Mouse (Mus musculus) stomach, embryonic 16.5 days (tissue): ENCODE measurements around the gene Grap2. TPM values are rescaled to one million over a fixed set of nuclear protein-coding genes. Genes with fewer than 3 reads are reported as not detected.

Source experiments
- ATAC-seq: fragments of 200-750 bp; cut with Nextera tagmentation; 2 replicates; pipeline ENCODE4 v1.8.0; 2017; ENCODE audit warnings: moderate number of reproducible peaks, moderate TSS enrichment; ENCODE audit not compliant: insufficient read depth, low FRiP score
- H3K27ac ChIP-seq: fragments of 300-500 bp; sonication (generic); 2 replicates; pipeline ENCODE4 v1.5.1; 2014; ENCODE audit warnings: low read length
- H3K27me3 ChIP-seq: fragments of 300-500 bp; sonication (generic); 2 replicates; pipeline ENCODE4 v1.6.1; 2014; ENCODE audit warnings: low read length, control low read depth, mixed read lengths; ENCODE audit not compliant: control insufficient read depth, insufficient read depth
- H3K36me3 ChIP-seq: fragments of 300-500 bp; sonication (generic); 2 replicates; pipeline ENCODE4 v1.6.1; 2014; ENCODE audit warnings: low read length; ENCODE audit not compliant: control insufficient read depth, insufficient read depth
- H3K4me1 ChIP-seq: fragments of 300-500 bp; sonication (generic); 2 replicates; pipeline ENCODE4 v1.6.1; 2014; ENCODE audit warnings: low read length, control low read depth, mixed read lengths; ENCODE audit not compliant: control insufficient read depth, insufficient read depth
- H3K4me2 ChIP-seq: fragments of 300-500 bp; sonication (generic); 2 replicates; pipeline ENCODE4 v1.6.1; 2014; ENCODE audit warnings: low read depth, low read length, mixed read lengths
- H3K4me3 ChIP-seq: fragments of 300-500 bp; sonication (generic); replicated peaks from 2 replicates; pipeline ENCODE4 v1.5.1; 2014; ENCODE audit warnings: mild to moderate bottlenecking, low read length
- H3K9ac ChIP-seq: fragments of 300-500 bp; sonication (generic); 2 replicates; pipeline ENCODE4 v1.6.1; 2014; ENCODE audit warnings: low read length
- H3K9me3 ChIP-seq: fragments of 300-500 bp; sonication (generic); replicated peaks from 2 replicates; pipeline ENCODE4 v1.6.1; 2016; ENCODE audit warnings: low read length, control low read depth; ENCODE audit not compliant: control insufficient read depth
- WGBS: fragments of 180-500 bp; shearing (Covaris S2); extraction: QIAGEN DNeasy Blood & Tissue Kit; methylation state at CpG from one replicate; pipeline ENCODE4 v1.1.7; 2014; 5-methylcytosine and 5-hydroxymethylcytosine counted together
- polyA plus RNA-seq: library from polyadenylated mRNA; unstranded; fragments of >200 nt; fragmentation: Nextera tagmentation; extraction: Ambion mirVana; gene quantifications from 2 replicates; pipeline ENCODE4 v1.2.1, GENCODE M21; 2015

Gene Grap2
- polyA plus RNA-seq, 1 experiment from 2014 or later: 1.3 TPM

DNA sequence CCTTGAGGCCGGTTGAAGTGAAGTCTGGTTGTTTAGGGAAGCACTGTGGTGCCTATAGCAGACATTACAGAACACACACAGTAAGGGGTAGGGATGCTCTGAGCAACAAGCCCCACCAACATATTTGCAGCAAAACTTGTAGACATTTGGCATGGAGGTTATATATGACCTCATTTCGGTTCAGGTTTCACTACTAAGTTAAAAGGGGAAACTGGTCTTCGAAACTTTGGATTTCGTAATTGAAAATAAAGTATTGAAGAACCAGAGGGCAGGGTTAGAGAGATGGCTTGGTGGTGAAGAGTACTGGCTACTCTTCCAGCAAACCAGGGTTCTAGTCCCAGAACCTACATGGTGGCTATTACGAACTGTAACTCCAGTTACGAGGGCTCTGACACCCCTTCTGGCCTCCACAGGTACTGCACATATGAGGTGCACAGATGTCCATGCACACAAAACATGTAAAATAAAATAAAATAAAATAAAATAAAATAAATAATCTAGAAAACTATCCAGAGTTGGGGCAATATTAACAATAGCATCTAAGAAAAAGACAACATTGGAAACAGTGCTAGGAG lies 8.7 kb upstream of the Grap2 start:
- no peak for ATAC-seq
- Histone ChIP-seq H3K36me3 (no peaks in the 10 kb centered on the region), H3K27ac (no peak overlapping the region), H3K27me3 (no peaks in the 10 kb centered on the region), H3K4me1 (0 out of 2 replicates have a peak, but pooled peaks cover 2% of the 10 kb centered on the region), H3K9ac (no peak overlapping the region), H3K4me2 (no peak overlapping the region), H3K9me3 (no peaks in the 10 kb centered on the region), H3K4me3 (no peak overlapping the region)
- 83% methylated on average over 6 of the region's 6 CpGs for WGBS

DNA sequence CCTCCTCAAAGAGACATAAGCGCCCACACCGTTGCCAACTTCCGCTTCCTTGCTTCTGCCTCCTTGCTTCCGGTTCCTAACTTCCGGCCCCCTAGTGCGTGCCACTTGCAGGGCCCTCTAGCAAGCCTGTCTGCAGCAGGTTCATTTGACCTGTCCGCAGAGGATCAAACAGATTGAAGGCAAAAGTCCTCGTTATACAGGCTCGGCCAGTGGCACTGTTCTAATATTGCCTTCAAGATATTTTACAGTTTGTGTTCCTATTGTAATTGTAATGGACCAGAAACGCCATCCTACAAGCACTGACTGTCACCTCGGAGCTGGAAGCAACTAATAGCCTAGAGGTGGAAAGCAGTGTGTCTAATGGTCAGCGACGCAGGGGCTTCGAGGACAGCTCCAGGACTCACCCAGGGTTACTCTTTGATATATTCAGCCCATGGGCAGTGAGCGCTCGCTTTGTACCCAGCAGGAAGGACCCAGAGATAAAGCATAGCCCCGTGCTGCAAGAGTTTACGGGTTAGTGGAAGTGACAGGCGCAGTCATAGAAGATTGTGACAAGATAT lies 7.2 kb upstream of the Grap2 start, which contains the start of gene Enthd1:
Gene Enthd1 (minus strand): TSS at position 51 of the 560 bp plus-strand sequence.
- no peaks in the 10 kb centered on the region for H3K36me3 ChIP-seq
- H3K4me2 ChIP-seq: no peak within 1 kb of the TSS
- H3K4me3 ChIP-seq: no peak within 1 kb of the TSS
- no peak within 1 kb of the TSS for H3K27ac ChIP-seq
- 85% methylated on average over 19 of the region's 19 CpGs for WGBS
- H3K27me3 ChIP-seq: no peaks in the 10 kb centered on the region
- no peak within 1 kb of the TSS for H3K9ac ChIP-seq
- ATAC-seq: no peak
- H3K4me1 ChIP-seq: no peaks in the 10 kb centered on the region
- H3K9me3 ChIP-seq: no peaks in the 10 kb centered on the region

DNA sequence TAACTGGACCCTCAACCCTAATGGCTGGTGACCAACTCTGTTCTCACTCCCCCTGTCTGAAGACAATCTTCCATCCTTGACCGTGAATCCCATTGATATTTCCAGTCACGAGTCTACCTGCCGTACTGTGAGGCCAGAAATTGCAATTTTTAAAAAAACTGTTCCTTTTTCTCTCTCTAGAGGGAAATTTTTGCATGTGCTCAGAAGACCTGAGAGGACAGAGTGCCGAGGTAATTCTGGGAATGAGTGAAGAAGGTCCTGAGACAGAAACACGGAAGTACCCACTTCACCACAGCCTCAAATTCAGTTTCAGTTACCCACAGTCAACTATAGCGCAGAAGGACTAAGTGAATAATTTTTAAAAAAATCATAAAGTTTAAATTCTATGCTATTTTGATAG lies 5.7 kb upstream of the Grap2 start:
- H3K4me1 ChIP-seq: no peaks in the 10 kb centered on the region
- H3K4me3 ChIP-seq: no peak overlapping the region
- WGBS: 88% methylated on average over 6 of the region's 6 CpGs
- H3K4me2 ChIP-seq: no peak overlapping the region
- no peaks in the 10 kb centered on the region for H3K27me3 ChIP-seq
- H3K36me3 ChIP-seq: no peaks in the 10 kb centered on the region
- no peak overlapping the region for H3K27ac ChIP-seq
- no peaks in the 10 kb centered on the region for H3K9me3 ChIP-seq
- no peak for ATAC-seq
- H3K9ac ChIP-seq: no peak overlapping the region

DNA sequence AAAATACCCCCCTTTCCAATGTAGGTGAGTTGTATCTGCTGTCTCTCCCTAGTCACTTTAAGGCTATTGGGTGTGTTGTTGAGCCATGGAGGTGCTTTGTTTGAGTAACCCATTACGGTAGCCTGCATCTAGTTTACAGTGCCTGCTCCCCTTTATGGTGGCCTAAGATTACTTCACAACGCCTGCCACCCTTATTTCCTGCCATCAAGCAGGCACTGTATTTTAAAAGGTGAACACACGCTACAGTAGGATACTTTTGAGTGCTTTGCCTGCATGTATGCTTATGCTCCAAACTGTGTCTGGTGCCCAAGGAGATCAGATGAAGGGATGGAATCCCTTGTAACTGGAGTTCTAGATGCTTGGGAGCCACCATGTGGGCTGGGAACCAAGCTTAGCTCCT lies 5.3 kb upstream of the Grap2 start:
- H3K9ac ChIP-seq: no peak overlapping the region
- H3K9me3 ChIP-seq: no peaks in the 10 kb centered on the region
- H3K4me3 ChIP-seq: no peak overlapping the region
- no peak overlapping the region for H3K4me2 ChIP-seq
- H3K36me3 ChIP-seq: no peaks in the 10 kb centered on the region
- H3K4me1 ChIP-seq: no peaks in the 10 kb centered on the region
- no peak overlapping the region for H3K27ac ChIP-seq
- WGBS: 79% methylated on average over 3 of the region's 3 CpGs
- H3K27me3 ChIP-seq: no peaks in the 10 kb centered on the region
- no peak for ATAC-seq

DNA sequence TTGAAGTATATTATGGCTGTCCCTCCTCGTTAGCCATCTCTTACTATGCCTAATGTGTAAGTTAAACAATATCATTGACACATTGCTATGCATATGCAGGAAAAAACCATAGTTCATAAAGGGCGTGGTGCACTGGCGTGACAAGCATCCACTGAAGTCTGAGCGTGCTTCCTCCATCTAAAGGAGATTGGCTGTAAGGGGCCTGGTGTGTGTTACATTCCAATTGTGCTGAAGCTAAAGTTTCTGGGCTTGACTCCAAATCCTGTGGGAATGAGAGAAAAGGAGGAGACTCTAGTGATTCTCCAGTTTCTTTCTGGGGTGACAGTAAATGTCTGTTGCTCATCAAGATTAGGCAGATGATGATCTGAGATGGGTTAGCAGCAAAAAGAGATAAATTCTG lies 4.7 kb upstream of the Grap2 start:
- H3K4me2 ChIP-seq: no peak overlapping the region
- H3K4me3 ChIP-seq: no peak overlapping the region
- no peak for ATAC-seq
- no peaks in the 10 kb centered on the region for H3K27me3 ChIP-seq
- no peak overlapping the region for H3K9ac ChIP-seq
- no peaks in the 10 kb centered on the region for H3K4me1 ChIP-seq
- no peaks in the 10 kb centered on the region for H3K9me3 ChIP-seq
- no peaks in the 10 kb centered on the region for H3K36me3 ChIP-seq
- 31% methylated on average over 4 of the region's 4 CpGs for WGBS
- no peak overlapping the region for H3K27ac ChIP-seq

DNA sequence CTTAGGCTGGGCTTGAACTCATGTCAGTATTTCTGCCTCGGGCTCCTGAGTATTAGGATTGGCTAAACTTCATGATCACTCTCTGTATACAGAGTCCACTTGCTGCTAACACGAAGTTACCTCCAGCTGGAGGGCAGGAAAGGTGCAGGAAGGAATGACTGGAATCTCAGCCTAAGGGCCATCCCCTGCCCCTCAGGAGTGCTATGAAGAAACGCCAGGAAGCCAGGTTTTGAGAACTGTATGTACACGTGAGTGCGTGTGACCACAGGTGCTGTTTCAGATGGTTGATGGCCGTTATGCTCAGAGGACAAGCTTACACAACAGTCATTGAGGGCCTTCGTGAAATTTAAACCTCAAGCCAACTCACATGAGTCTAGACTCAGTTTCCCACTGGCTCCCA lies 3.2 kb upstream of the Grap2 start:
- no peaks in the 10 kb centered on the region for H3K4me1 ChIP-seq
- 62% methylated on average over 7 of the region's 7 CpGs for WGBS
- H3K4me2 ChIP-seq: no peak overlapping the region

DNA sequence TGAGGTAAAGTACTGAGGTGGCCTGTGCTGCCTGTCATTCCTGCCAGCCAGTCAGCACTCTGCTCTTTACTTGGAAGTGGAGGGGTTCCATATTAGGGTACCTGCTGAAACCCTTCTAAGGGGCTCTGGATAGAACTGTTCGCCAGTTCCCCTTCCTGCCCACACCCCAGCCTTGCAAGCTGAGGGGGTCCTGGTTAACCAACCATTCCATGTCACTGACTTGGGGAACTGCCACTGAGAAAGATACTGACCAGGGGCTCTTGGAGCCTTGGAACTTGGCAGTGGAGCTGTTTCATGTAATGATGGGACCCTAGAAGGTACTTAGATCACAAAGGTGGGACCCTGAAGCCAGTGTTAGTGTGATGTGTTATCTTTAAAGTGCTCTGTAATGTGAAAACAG lies 2.2 kb upstream of the Grap2 start:
- Histone ChIP-seq H3K4me3 (no peak overlapping the region), H3K9me3 (no peaks in the 10 kb centered on the region), H3K9ac (no peak overlapping the region), H3K27me3 (no peaks in the 10 kb centered on the region), H3K4me2 (no peak overlapping the region), H3K36me3 (no peaks in the 10 kb centered on the region), H3K27ac (no peak overlapping the region), H3K4me1 (no peaks in the 10 kb centered on the region)
- ATAC-seq: no peak
- WGBS: 83% methylated on average over 1 of the region's 1 CpGs

More for the DNA sequence above, 3.2 kb upstream of the Grap2 start:
- no peak for ATAC-seq
- H3K27me3 ChIP-seq: no peaks in the 10 kb centered on the region
- H3K36me3 ChIP-seq: no peaks in the 10 kb centered on the region
- no peak overlapping the region for H3K4me3 ChIP-seq
- H3K9me3 ChIP-seq: no peaks in the 10 kb centered on the region
- H3K27ac ChIP-seq: no peak overlapping the region
- H3K9ac ChIP-seq: no peak overlapping the region

DNA sequence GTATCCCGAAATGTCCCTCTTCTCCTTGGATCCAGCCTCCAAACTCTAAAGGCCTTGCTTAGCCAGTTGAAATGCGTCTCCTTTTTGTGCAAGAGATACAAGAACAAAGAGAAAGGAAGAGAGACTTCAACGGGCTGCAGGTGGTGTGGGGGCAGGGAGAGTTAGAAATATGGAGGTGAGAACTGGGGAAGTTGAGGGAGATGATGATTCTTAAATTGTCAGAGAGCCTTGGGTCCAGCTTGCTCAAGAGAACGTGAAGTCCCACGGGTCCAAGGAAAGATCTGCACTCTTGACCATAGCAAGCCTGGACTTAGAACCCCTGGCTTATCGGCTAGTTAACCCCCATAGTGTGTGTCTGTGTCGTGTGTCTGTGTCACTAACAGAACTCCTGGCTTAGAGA lies 783 bp upstream of the Grap2 start:
- no peak for ATAC-seq
- H3K9me3 ChIP-seq: no peaks in the 10 kb centered on the region
- no peak overlapping the region for H3K4me3 ChIP-seq
- no peak overlapping the region for H3K27ac ChIP-seq
- no peak overlapping the region for H3K4me2 ChIP-seq
- peaks cover under 1% of the 10 kb centered on the region for H3K27me3 ChIP-seq
- H3K4me1 ChIP-seq: no peaks in the 10 kb centered on the region
- H3K9ac ChIP-seq: no peak overlapping the region
- WGBS: 61% methylated on average over 7 of the region's 7 CpGs
- no peaks in the 10 kb centered on the region for H3K36me3 ChIP-seq

DNA sequence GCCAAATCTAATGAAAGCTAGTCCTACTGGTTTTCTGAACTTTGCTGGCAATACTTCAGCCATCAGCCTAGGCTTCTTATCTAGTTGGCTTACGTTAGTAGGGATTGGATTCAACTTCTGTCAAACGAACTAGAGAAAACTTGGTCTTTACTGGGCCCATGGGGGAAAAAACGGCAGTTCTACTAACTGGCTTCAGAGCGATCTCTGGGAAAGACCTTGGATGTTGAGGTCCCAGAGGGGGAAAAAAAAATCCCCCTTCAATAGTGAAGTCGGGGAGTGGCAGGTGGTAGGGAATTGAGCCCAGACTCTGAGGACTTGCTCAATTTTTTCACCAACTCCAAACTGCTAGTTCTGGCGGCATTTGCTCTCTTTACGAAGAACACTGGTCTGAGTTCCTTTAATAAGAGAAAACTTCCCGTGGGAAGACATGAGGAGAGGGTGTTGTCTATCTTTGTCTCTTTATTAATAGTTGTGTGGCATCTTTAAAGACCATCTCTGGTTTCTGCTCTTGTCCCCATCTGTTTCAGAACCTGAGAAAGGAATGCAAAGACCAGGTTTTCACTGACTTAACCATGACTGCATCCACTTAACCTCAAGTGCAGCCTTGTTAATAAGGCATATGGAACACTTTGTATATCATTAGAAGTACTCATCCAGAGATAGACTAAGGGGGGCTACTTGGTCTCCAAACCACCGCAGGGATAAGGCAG lies 572 bp downstream of the Grap2 start:
- Histone ChIP-seq H3K4me1 (no peaks in the 10 kb centered on the region), H3K4me3 (no peak overlapping the region), H3K4me2 (no peak overlapping the region)

More for the DNA sequence above, 572 bp downstream of the Grap2 start:
- 68% methylated on average over 9 of the region's 9 CpGs for WGBS
- Histone ChIP-seq H3K9ac (no peak overlapping the region), H3K9me3 (no peaks in the 10 kb centered on the region), H3K36me3 (no peaks in the 10 kb centered on the region), H3K27me3 (peaks cover 5% of the 10 kb centered on the region), H3K27ac (no peak overlapping the region)
- no peak for ATAC-seq
